Mouse (Mus musculus): ENCODE measurements at regions not wholly inside any gene's neighbourhood (a gene's known extent, or its start where the extent isn't known, plus 50 kb on each side); places are given as distances from the start of the nearest gene placed in this dataset.

DNA sequence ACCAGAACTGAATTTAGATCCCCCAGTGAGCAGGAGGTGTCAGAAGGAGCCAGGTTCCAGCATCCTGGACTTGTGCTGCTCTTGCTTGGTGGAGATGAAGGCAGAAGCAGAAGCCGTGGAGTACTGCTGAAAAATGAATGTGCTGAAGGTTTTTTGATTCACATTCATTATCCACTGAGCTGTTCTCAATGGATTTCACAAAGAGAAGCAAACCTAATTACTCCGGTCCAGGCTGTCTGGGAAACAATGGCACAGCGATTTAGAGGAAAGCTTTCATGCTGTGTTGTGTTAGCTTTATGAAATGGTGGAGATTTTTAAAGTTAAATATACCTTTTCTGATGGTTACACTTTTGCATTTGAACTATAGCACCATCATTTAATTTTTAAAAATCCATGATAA, 535.3 kb upstream of the Adgrl3 start:
- no peak for TF ChIP-seq CTCF (IDR thresholded peaks at IDR 0.05; ENCODE audit: low read depth)
- TF ChIP-seq EP300 (IDR thresholded peaks at IDR 0.05; ENCODE audit: low read depth): no peak

All from heart, postnatal 0 days (tissue).